Mouse (Mus musculus): ENCODE data around the gene Efnb2. TPM values are rescaled to one million over a fixed set of nuclear protein-coding genes. Genes with fewer than 3 reads are reported as not detected.

Efnb2 gene
- polyA plus RNA-seq, 1 experiment, result 89.3 TPM

DNA sequence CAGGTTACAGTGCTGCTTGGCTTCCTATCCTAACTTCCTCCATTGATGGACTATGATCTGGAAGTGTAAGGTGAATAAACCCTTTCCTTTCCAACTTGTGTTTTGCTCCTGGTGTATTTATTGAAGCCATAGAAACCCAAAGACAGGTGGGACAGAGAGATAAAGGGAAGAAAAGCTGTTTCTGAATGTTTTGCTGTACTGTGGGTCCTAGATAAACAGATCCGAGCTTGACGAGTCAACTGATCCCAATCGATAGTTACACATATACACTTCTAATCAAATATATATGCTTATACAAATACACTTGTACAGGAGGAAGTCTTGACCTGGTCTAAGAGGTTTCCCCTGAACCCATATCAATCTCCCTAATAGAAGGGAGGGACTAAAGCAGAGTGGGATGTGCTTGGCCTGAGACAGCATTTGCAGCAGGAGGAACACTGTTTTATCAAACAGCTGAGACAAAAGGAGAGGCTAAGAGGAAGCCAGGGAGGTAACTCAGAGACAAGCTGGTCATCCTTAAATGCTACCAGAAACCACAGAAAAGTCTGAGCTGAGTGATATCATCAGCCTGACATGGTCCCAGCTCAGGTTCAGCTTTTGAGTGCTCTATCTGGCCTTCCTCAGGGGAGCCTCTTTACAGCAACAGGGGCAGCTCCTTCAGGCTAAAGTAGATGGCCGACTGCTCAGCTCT is 77.6 kb downstream of the Efnb2 start:
- no peak for TF ChIP-seq CTCF (IDR thresholded peaks at IDR 0.05; ENCODE audit: borderline replicate concordance, extremely low read depth, insufficient read depth, insufficient read length)
- TF ChIP-seq POLR2A (IDR thresholded peaks at IDR 0.05; ENCODE audit: borderline replicate concordance, extremely low read depth, insufficient read depth, insufficient read length, poor library complexity, severe bottlenecking), result no peak
- no peak for DNase-seq (ENCODE audit: low read depth)

DNA sequence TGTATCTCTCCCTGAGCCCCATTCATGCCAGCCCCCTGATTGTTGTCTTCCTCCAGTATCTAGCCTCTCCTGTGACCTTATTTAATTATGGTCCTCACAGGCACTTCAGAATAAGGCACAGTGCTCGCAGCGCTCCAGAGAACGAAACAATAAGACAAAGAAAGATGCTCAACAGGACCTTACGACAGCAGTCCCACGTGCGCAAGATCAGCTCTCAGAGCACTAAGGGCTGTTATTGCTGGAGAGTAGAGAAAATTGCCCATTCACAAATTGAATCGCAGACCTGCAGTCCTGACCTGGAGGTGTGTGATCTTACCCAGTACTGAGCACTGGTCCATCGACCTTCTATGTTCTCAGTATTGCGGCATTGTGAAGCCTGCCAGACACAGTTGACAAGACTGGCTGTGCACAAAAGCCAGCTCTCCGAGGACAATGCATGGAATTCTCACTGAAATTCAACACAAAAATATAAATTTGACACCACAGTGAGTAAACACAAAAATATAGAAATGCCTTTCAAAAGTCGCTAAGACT is 83.2 kb downstream of the Efnb2 start:
- no peak for TF ChIP-seq CTCF (IDR thresholded peaks at IDR 0.05; ENCODE audit: borderline replicate concordance, extremely low read depth, insufficient read depth, insufficient read length)
- TF ChIP-seq POLR2A (IDR thresholded peaks at IDR 0.05; ENCODE audit: borderline replicate concordance, extremely low read depth, insufficient read depth, insufficient read length, poor library complexity, severe bottlenecking), result no peak
- DNase-seq (ENCODE audit: low read depth), result peak; percentile 54

DNA sequence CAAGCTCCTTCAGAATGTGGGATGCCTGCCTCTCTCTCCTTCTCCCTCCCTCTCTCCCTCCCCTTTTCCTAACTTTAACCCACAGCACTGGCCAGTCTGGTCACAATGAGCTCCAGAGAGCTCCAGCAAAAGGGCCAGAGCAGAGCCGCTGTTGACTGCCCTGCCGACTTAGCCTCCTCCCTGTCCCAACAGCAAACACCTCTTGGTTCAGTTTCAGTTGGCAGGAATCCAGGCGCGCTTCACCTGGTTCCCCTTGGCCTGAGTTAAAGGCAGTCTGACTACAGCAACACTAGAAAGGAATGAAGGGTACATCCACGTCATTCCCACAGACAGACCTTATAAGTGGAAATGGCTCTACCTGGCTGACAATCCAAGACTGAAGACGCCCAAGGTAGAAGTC is 84.2 kb downstream of the Efnb2 start:
- DNase-seq (ENCODE audit: low read depth), result no peak
- TF ChIP-seq POLR2A (IDR thresholded peaks at IDR 0.05; ENCODE audit: borderline replicate concordance, extremely low read depth, insufficient read depth, insufficient read length, poor library complexity, severe bottlenecking) (no peak), CTCF (IDR thresholded peaks at IDR 0.05; ENCODE audit: borderline replicate concordance, extremely low read depth, insufficient read depth, insufficient read length) (no peak)

DNA sequence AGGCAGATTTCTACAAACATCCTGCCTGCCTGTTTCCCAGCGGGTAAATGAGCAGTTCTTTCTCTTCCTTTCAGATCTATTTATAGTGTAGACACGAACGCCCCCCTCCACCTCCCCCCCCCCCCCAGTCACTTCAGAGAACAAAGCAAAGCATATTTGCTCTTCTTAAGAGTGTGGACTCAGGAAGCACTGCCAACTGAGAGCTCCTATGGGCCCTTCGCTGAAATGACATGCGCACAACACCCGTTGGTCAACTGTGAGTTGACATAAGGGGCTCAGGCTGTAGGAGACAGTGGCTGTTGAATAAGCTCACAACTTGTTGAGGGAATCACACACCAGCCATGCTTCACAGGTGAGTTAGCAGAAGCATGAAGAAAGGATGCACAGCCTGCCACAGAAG is 84.8 kb downstream of the Efnb2 start:
- DNase-seq (ENCODE audit: low read depth), result peak; percentile 24
- TF ChIP-seq CTCF (IDR thresholded peaks at IDR 0.05; ENCODE audit: borderline replicate concordance, extremely low read depth, insufficient read depth, insufficient read length) (no peak), POLR2A (IDR thresholded peaks at IDR 0.05; ENCODE audit: borderline replicate concordance, extremely low read depth, insufficient read depth, insufficient read length, poor library complexity, severe bottlenecking) (no peak)

DNA sequence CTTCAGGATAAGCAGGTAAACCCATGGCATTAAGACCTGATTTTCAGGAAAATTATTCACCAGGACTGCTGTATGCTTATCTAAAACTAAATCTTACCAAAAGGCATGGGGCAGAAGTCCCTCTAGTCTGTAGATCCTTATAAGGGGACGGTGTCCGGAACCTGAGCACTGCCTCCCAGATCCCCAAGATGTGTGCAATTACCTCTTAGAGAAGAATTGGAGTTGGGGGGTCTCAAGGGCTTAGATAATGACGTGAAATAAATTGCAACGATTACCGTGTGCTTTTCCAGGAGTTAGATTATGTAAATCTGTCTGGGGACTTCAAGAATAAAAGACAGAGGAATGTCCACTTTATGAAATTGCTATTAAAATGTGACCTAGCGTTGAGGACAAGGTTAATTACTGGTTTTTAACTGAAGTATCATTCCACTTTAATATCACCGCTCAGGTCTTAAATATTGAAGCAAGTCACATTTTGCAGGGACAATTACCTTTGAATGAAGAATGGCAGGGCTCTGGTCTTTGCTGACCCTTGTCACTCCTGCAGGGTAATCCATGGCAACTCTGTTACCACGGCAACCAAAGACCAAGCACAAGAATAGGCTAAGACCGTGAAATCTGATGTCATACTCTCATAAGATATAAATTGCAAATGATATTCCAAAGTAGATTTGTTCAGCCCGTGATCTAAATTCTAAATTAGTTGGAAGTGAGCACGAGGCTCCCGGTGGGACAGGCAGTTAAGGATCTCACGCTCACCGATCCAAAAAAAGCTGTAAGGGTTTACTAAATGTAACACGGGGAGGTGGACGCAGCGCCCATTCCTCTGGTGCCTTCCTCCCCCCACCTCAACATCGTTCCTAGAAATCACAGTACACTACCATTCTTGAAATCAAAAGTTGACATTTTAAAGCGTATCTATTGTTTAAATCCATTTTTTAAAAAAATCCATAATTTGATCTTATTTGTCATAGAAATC is 86.2 kb downstream of the Efnb2 start:
- TF ChIP-seq CTCF (IDR thresholded peaks at IDR 0.05; ENCODE audit: borderline replicate concordance, extremely low read depth, insufficient read depth, insufficient read length) (no peak), POLR2A (IDR thresholded peaks at IDR 0.05; ENCODE audit: borderline replicate concordance, extremely low read depth, insufficient read depth, insufficient read length, poor library complexity, severe bottlenecking) (no peak)

DNA sequence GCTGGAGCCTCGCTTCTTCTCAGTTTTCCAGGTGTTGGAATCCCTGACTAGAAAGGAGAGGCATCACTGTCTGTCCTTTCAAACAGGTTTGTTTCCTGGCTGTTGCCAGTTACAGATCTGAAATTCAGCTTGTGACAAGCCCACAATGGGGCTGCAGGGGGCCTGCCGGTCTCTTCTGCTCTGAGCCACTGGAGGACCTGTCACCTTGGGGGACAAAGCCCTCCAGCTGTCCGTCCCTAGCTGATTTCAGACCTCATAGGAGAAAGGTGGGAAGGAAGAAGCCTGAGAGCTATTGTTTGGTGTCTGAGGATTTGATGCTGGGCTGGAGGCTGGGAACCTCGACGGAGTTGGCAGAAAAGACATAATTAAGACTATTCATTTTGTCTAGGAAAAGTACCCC is 88.8 kb downstream of the Efnb2 start:
- DNase-seq (ENCODE audit: low read depth), result peak; percentile 28
- TF ChIP-seq CTCF (IDR thresholded peaks at IDR 0.05; ENCODE audit: borderline replicate concordance, extremely low read depth, insufficient read depth, insufficient read length) (no peak), POLR2A (IDR thresholded peaks at IDR 0.05; ENCODE audit: borderline replicate concordance, extremely low read depth, insufficient read depth, insufficient read length, poor library complexity, severe bottlenecking) (no peak)

More for the DNA sequence above, 86.2 kb downstream of the Efnb2 start:
- DNase-seq (ENCODE audit: low read depth), result peak; percentile 86

DNA sequence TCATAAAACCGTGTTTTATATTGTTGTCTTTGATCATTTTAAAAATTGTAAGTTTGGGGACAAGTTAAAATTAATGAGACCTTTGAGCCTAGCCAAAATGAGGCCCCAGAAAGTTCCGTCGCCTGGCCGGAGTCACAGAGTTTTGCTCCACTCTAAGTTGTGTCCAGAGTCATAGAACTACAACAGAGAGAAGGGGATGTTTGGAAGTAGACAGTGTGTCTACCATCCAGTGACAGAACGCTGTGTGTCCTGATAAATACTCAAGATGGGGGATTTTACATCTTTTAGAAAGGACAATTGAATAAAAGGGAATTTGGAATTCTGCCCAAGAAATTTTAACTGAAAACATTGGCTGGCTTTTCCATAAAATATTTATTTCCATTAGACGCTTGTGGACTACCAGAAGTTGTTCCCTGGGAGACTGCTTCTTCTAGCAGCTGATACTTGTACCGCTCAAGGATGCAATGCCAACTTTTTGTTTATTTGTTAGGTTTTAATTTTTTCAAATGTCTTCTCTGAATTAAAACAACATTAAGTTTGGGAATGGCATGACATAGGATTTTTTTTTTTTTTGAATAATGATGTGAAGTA is 89.3 kb downstream of the Efnb2 start:
- TF ChIP-seq POLR2A (IDR thresholded peaks at IDR 0.05; ENCODE audit: borderline replicate concordance, extremely low read depth, insufficient read depth, insufficient read length, poor library complexity, severe bottlenecking), result no peak
- no peak for TF ChIP-seq CTCF (IDR thresholded peaks at IDR 0.05; ENCODE audit: borderline replicate concordance, extremely low read depth, insufficient read depth, insufficient read length)
- DNase-seq (ENCODE audit: low read depth), result no peak

DNA sequence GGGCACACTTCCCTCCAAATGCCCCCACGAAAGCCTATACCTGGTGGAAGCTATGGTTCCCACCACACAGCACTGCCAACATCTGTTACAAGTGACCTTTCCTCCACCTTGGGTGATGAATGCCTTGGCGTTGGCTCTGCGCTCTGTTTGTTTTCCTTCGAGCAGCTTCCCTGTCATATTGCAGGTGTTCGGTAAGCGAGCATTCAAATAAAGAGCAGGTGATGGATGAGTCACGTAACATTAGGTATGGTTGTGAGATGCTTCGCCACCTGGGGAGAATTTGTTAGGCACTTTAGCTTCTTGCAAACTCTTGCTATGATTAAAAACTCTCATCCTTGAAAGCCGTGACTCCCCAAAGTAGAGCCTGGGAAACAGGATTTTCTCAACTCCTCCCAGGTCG is 91.8 kb downstream of the Efnb2 start:
- TF ChIP-seq CTCF (IDR thresholded peaks at IDR 0.05; ENCODE audit: borderline replicate concordance, extremely low read depth, insufficient read depth, insufficient read length) (no peak), POLR2A (IDR thresholded peaks at IDR 0.05; ENCODE audit: borderline replicate concordance, extremely low read depth, insufficient read depth, insufficient read length, poor library complexity, severe bottlenecking) (no peak)
- DNase-seq (ENCODE audit: low read depth), result no peak

DNA sequence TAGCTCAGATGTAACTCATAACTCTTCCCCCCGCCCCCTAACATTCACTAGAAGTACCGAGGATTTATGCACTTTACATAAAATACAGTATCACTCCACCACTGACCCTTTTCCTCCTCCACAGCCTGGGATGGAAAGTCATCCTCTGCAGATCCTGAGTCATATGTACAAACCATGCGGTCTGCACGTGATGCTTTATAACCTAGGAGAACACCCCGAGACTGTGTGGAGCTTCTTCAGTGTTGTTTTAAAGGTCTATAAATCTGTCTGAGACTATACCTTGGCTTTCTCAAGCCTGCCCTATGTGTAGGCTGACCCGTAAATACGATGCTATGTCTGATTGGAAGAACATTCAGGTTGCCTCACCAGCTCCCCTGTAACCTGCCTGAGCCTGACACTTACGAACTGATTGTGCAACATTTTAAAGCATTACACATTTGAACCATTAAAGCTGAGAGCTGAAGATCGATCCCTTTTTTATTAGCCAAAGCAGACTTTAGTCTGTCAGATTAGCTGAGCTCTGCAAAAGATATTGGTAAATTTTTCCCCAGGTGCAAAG is 92.7 kb downstream of the Efnb2 start:
- DNase-seq (ENCODE audit: low read depth), result no peak
- TF ChIP-seq POLR2A (IDR thresholded peaks at IDR 0.05; ENCODE audit: borderline replicate concordance, extremely low read depth, insufficient read depth, insufficient read length, poor library complexity, severe bottlenecking) (no peak), CTCF (IDR thresholded peaks at IDR 0.05; ENCODE audit: borderline replicate concordance, extremely low read depth, insufficient read depth, insufficient read length) (no peak)

Other genes with a start within 250 kb of the Efnb2 start
- 201 and 255 TPM in 2 replicates for gene Arglu1, start 29.3 kb upstream of the Efnb2 start, polyA plus RNA-seq (2012; rRNA removed)

Data from brain, embryonic 14.5 days (tissue).